Mouse (Mus musculus) intestine, postnatal 0 days (tissue): ENCODE data around the gene Bcas1. TPM values are rescaled to one million over a fixed set of nuclear protein-coding genes. Genes with fewer than 3 reads are reported as not detected.

Source experiments
- ATAC-seq: fragments of 200-750 bp; cut with Nextera tagmentation; 2 replicates; pipeline ENCODE4 v1.8.0; 2017; ENCODE audit warnings: mild to moderate bottlenecking, moderate TSS enrichment, moderate library complexity
- H3K27ac ChIP-seq: fragments of 300-500 bp; sonication (generic); 2 replicates; pipeline ENCODE4 v1.5.1; 2014; ENCODE audit warnings: mild to moderate bottlenecking, low read depth, low read length, moderate library complexity
- H3K27me3 ChIP-seq: fragments of 300-500 bp; sonication (generic); replicated peaks from 2 replicates; pipeline ENCODE4 v1.6.1; 2014; ENCODE audit warnings: low read length, mixed read lengths; ENCODE audit not compliant: control insufficient read depth, insufficient read depth
- H3K36me3 ChIP-seq: fragments of 300-500 bp; sonication (generic); 2 replicates; pipeline ENCODE4 v1.6.1; 2014; ENCODE audit warnings: mild to moderate bottlenecking, moderate library complexity; ENCODE audit not compliant: control insufficient read depth, insufficient read depth
- H3K4me1 ChIP-seq: fragments of 300-500 bp; sonication (generic); replicated peaks from 2 replicates; pipeline ENCODE4 v1.6.1; 2014; ENCODE audit warnings: antibody characterized with exemption, low read length, mixed read lengths; ENCODE audit not compliant: control insufficient read depth, insufficient read depth
- H3K4me2 ChIP-seq: fragments of 300-500 bp; sonication (generic); replicated peaks from 2 replicates; pipeline ENCODE4 v1.6.1; 2014; ENCODE audit warnings: low read depth, mild to moderate bottlenecking, moderate library complexity
- H3K4me3 ChIP-seq: fragments of 300-500 bp; sonication (generic); 2 replicates; pipeline ENCODE4 v1.5.1; 2014; ENCODE audit warnings: low read depth, low read length
- H3K9ac ChIP-seq: fragments of 300-500 bp; sonication (generic); 2 replicates; pipeline ENCODE4 v1.6.1; 2014; ENCODE audit warnings: mild to moderate bottlenecking, low read depth, low read length
- H3K9me3 ChIP-seq: fragments of 300-500 bp; sonication (generic); 2 replicates; pipeline ENCODE4 v1.6.1; 2016; ENCODE audit warnings: mixed run types; ENCODE audit not compliant: control insufficient read depth
- CTCF ChIP-seq: sonication (generic); IDR thresholded peaks from 2 replicates; pipeline ENCODE4 v1.5.1; 2016; ENCODE audit warnings: low read depth, mild to moderate bottlenecking, control low read depth, antibody characterized with exemption, moderate library complexity
- WGBS: fragments of 180-500 bp; shearing (Covaris S2); extraction: QIAGEN DNeasy Blood & Tissue Kit; methylation state at CpG from one replicate; pipeline ENCODE4 v1.1.7; 2014; 5-methylcytosine and 5-hydroxymethylcytosine counted together
- polyA plus RNA-seq: library from polyadenylated mRNA; unstranded; fragments of >200 nt; fragmentation: Nextera tagmentation; extraction: Ambion mirVana; gene quantifications from 2 replicates; pipeline ENCODE4 v1.2.1, GENCODE M21; 2015

Bcas1 gene
- polyA plus RNA-seq: 4.7 and 5.6 TPM in 2 replicates

GRCm38 (mm10) chr2:170427704-170428103 lies at the start of gene Bcas1:
Gene Bcas1, minus strand, starts transcription at chr2:170427845.
- no peak within 1 kb of the TSS for H3K4me3 ChIP-seq
- no peak within 1 kb of the TSS for H3K27ac ChIP-seq
- H3K9ac ChIP-seq: no peak within 1 kb of the TSS
- H3K27me3 ChIP-seq: no peaks in the 10 kb centered on the region
- 47% methylated on average over 8 of the region's 8 CpGs for WGBS
- H3K9me3 ChIP-seq: no peaks in the 10 kb centered on the region
- H3K4me2 ChIP-seq: no peak within 1 kb of the TSS
- H3K4me1 ChIP-seq: no peaks in the 10 kb centered on the region
- no peak for TF ChIP-seq CTCF
- peak; percentile 54; the same call in 1 of the 2 replicates for ATAC-seq
- no peaks in the 10 kb centered on the region for H3K36me3 ChIP-seq

DNA sequence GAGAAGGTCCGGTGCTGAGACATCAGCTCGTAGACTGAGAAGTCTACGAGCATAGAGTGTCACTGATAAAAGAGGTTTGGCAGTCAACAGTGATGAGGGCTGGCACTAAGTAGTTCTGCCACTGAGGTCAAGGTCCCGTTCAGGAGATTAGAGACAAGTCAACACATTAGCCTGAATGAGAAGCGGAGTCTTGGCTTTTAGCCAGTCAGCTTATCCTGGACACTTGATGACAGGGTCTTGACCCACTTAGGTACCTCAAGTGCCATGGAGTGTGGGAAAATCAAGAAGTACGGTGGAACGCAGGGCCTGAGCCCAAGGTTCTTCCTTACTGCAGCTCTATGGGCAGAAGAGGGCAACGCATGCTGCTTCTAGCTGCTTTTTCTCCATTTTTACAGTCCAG lies 49.0 kb upstream of the Bcas1 start:
- no peak for TF ChIP-seq CTCF
- no peak overlapping the region for H3K4me3 ChIP-seq
- no peak for ATAC-seq
- WGBS: 65% methylated on average over 8 of the region's 8 CpGs
- H3K27me3 ChIP-seq: no peaks in the 10 kb centered on the region
- no peak overlapping the region for H3K9ac ChIP-seq
- no peaks in the 10 kb centered on the region for H3K4me1 ChIP-seq
- no peak overlapping the region for H3K27ac ChIP-seq
- no peaks in the 10 kb centered on the region for H3K36me3 ChIP-seq
- no peaks in the 10 kb centered on the region for H3K9me3 ChIP-seq
- no peak overlapping the region for H3K4me2 ChIP-seq

- no peak for ATAC-seq
- Histone ChIP-seq H3K36me3 (no peaks in the 10 kb centered on the region), H3K9ac (no peak overlapping the region), H3K4me2 (no peak overlapping the region), H3K4me1 (no peaks in the 10 kb centered on the region), H3K27me3 (no peaks in the 10 kb centered on the region), H3K27ac (no peak overlapping the region), H3K4me3 (no peak overlapping the region), H3K9me3 (no peaks in the 10 kb centered on the region)
- WGBS: 82% methylated on average over 11 of the region's 11 CpGs
- TF ChIP-seq CTCF: peak; percentile 57
Observed at GRCm38 (mm10) chr2:170476215-170476614, 48.6 kb upstream of the Bcas1 start.

DNA sequence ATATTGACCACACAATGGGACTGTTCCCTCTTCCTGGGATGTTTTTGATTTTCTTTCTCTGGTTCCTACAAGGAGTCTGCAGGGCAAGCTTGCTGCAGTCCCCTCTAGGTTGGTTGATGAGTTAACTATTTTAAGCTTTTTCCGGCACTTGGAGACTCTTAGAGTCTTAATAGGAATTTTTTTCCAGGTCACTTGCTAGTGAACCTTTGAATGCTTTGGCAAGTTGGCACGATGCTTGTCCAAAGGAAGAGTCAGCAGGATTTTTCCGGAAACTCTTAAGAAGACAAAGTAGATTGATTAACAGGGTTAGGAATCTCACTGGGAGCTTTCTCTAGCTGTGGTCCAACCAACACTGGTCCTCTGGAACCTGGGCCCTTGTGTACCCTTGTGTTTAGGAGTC lies 47.5 kb upstream of the Bcas1 start:
- Histone ChIP-seq H3K4me2 (no peak overlapping the region), H3K9ac (no peak overlapping the region), H3K27me3 (no peaks in the 10 kb centered on the region), H3K27ac (no peak overlapping the region), H3K36me3 (no peaks in the 10 kb centered on the region), H3K9me3 (no peaks in the 10 kb centered on the region), H3K4me3 (no peak overlapping the region), H3K4me1 (no peaks in the 10 kb centered on the region)
- TF ChIP-seq CTCF: no peak
- no peak for ATAC-seq
- WGBS: 84% methylated on average over 3 of the region's 3 CpGs

DNA sequence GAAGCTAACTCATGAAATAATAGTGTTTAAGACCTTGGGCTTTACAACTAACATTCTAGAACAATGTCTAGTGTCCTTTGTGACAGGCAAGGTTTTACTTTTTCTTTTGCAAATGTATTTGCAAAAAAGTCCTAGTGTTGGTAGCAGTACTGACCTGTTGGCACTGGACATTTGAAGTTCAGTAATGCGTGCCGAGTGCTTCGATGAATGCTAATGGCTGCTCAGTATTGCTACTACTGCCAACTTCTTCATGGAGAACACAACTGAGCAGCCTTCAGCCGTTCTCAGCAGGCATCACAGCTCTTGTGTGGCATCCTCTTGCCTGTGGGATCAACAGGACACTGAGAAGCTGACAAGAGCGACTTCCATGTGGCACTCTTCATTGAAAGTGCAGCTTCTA lies 46.5 kb upstream of the Bcas1 start:
- H3K4me3 ChIP-seq: no peak overlapping the region
- H3K4me1 ChIP-seq: no peaks in the 10 kb centered on the region
- H3K27me3 ChIP-seq: no peaks in the 10 kb centered on the region
- no peaks in the 10 kb centered on the region for H3K9me3 ChIP-seq
- no peak for TF ChIP-seq CTCF
- WGBS: 93% methylated on average over 5 of the region's 5 CpGs
- ATAC-seq: no peak
- H3K36me3 ChIP-seq: no peaks in the 10 kb centered on the region
- no peak overlapping the region for H3K27ac ChIP-seq
- no peak overlapping the region for H3K4me2 ChIP-seq
- H3K9ac ChIP-seq: no peak overlapping the region

DNA sequence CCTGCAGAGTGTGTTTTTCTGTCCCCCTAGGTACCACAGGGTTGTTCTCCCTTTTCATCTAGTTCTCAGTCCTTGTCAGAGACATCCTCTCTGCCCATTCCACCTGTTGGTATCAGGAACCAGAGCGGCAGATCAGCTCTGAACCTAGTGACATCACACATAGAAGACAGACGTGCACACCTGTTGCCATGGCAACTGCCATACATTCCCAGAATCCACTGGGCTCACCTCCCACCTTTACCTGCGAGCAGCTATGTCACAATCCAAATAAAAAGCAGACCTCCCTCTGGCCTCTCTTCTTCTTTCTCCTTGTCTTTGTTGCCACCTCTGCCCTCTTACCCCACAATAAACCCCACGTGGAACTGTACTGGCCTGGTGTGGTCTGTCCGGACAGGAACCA lies 42.9 kb upstream of the Bcas1 start:
- H3K36me3 ChIP-seq: no peaks in the 10 kb centered on the region
- no peak overlapping the region for H3K4me3 ChIP-seq
- no peak overlapping the region for H3K4me2 ChIP-seq
- WGBS: 68% methylated on average over 5 of the region's 5 CpGs
- H3K9ac ChIP-seq: no peak overlapping the region
- no peaks in the 10 kb centered on the region for H3K27me3 ChIP-seq
- H3K27ac ChIP-seq: no peak overlapping the region
- no peaks in the 10 kb centered on the region for H3K9me3 ChIP-seq
- no peak for ATAC-seq
- no peak for TF ChIP-seq CTCF
- H3K4me1 ChIP-seq: no peaks in the 10 kb centered on the region
